Comparison of ENCODE assay signal across 8 mouse cellular contexts in the genomic region with DNA sequence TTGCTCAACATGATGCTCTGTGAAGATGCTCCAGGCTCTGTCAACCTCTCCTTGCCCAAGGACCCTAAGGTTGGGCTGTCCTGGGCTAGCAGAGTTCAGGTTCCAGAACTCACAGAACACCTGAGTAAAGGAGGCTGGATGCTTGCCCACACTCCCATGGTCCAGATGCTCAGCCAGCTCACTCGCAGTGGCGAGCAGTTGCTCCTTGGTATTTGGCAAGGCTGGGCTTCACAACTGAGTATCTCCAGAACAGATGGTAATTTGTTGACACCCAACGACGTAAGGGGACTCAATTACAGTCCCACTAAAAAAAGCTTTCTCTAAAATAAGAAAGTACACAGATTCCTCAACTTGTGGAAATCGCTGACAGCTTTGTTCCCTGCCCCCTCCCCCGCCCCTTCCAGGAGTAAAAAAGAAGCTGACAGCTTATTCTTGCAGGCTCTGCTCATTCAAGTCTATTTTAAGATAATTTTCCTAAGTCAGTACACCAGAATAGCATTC.
DNase-seq lines count a peak whose midpoint lies in the region; ATAC-seq lines count a peak whose summit lies in the region.

No protein-coding gene starts in this region.

- H3K27ac ChIP-seq in forebrain, embryonic 13.5 days = peak overlapping the region; percentile 44; the same call in 1 of the 2 replicates
- no peak overlapping the region for H3K27ac ChIP-seq in forebrain, embryonic 12.5 days
- no peak overlapping the region for H3K27ac ChIP-seq in hindbrain, embryonic 11.5 days (ENCODE audit: low read depth, low read length)

- no peak overlapping the region for H3K9ac ChIP-seq in forebrain, embryonic 13.5 days
- no peak overlapping the region for H3K9ac ChIP-seq in forebrain, embryonic 12.5 days
- H3K9ac ChIP-seq in hindbrain, embryonic 11.5 days (ENCODE audit: low read depth, low read length) = no peak overlapping the region

- DNase-seq in cerebellum, adult 8-10 months = peak; percentile 52
- DNase-seq in gastrocnemius, postnatal 14 days = peak; percentile 56
- DNase-seq in layer of hippocampus, postnatal 10 days (ENCODE audit: low spot score in 2 of 2) = peak; percentile 29 to 50
- peak; percentile 82 to 91 for DNase-seq in right cerebral cortex, postnatal 10 days (ENCODE audit: low spot score in 2 of 2)
- no peak for DNase-seq in hindbrain, embryonic 11.5 days (ENCODE audit: low spot score)
- no peak for DNase-seq in spleen, postnatal 36 days (ENCODE audit: low spot score in 2 of 2)

- ATAC-seq in forebrain, embryonic 13.5 days = peak; percentile 40; the same call in 1 of the 2 replicates
- no peak for ATAC-seq in forebrain, embryonic 12.5 days (ENCODE audit: low FRiP score)
- no peak for ATAC-seq in hindbrain, embryonic 11.5 days (ENCODE audit: low FRiP score)

- H3K36me3 ChIP-seq in forebrain, embryonic 13.5 days (ENCODE audit: poor library complexity, severe bottlenecking) = no peaks in the 10 kb centered on the region
- no peaks in the 10 kb centered on the region for H3K36me3 ChIP-seq in forebrain, embryonic 12.5 days (replicated peaks)
- no peaks in the 10 kb centered on the region for H3K36me3 ChIP-seq in hindbrain, embryonic 11.5 days (ENCODE audit: control insufficient read depth, insufficient read depth, low read length)

- H3K9me3 ChIP-seq in forebrain, embryonic 13.5 days (replicated peaks) = no peaks in the 10 kb centered on the region
- H3K9me3 ChIP-seq in forebrain, embryonic 12.5 days = no peaks in the 10 kb centered on the region
- H3K9me3 ChIP-seq in hindbrain, embryonic 11.5 days (ENCODE audit: control insufficient read depth, low read length) = no peaks in the 10 kb centered on the region

- 54% methylated on average over 6 of the region's 6 CpGs for WGBS in forebrain, embryonic 13.5 days
- WGBS in forebrain, embryonic 12.5 days = 63% methylated on average over 6 of the region's 6 CpGs
- 69% methylated on average over 6 of the region's 6 CpGs for WGBS in hindbrain, embryonic 11.5 days

- H3K27me3 ChIP-seq in forebrain, embryonic 13.5 days = no peaks in the 10 kb centered on the region
- H3K27me3 ChIP-seq in forebrain, embryonic 12.5 days = peaks cover 15% of the 10 kb centered on the region
- peaks cover 2% of the 10 kb centered on the region; the same call in 1 of the 2 replicates for H3K27me3 ChIP-seq in hindbrain, embryonic 11.5 days (ENCODE audit: control insufficient read depth, insufficient read depth, low read length)

- intact Hi-C loops in gastrocnemius, postnatal 14 days (cut with DNase I; ENCODE audit: low total_unique reads) = no loop called here

- peaks cover 34% of the 10 kb centered on the region for H3K4me1 ChIP-seq in forebrain, embryonic 13.5 days
- peaks cover 28% of the 10 kb centered on the region for H3K4me1 ChIP-seq in forebrain, embryonic 12.5 days
- H3K4me1 ChIP-seq in hindbrain, embryonic 11.5 days (replicated peaks; ENCODE audit: control insufficient read depth, insufficient read depth, low read length) = peaks cover 7% of the 10 kb centered on the region; the same call in 1 of the 2 replicates

- no peak overlapping the region for H3K4me3 ChIP-seq in forebrain, embryonic 13.5 days
- no peak overlapping the region for H3K4me3 ChIP-seq in forebrain, embryonic 12.5 days (replicated peaks)
- H3K4me3 ChIP-seq in hindbrain, embryonic 11.5 days (ENCODE audit: low read depth, low read length) = no peak overlapping the region

- H3K4me2 ChIP-seq in forebrain, embryonic 13.5 days = no peak overlapping the region
- H3K4me2 ChIP-seq in forebrain, embryonic 12.5 days = no peak overlapping the region
- no peak overlapping the region for H3K4me2 ChIP-seq in hindbrain, embryonic 11.5 days (replicated peaks; ENCODE audit: low read depth, low read length)

Comparison
In these comparisons a context has a peak if more than half of its experiments do, and no peak if none do; other contexts are left out.
1. DNase-seq: peak in cerebellum, adult 8-10 months (single experiment), gastrocnemius, postnatal 14 days (single experiment), layer of hippocampus, postnatal 10 days (2 of 2) and right cerebral cortex, postnatal 10 days (2 of 2); none in hindbrain, embryonic 11.5 days (single experiment) and spleen, postnatal 36 days (0 of 2).